Mouse (Mus musculus) brain, embryonic 18.5 days (tissue): ENCODE measurements around the gene Psmc3.
"Not testable (repeated sequence)": the region's sequence is repeated elsewhere in the genome, so short reads cannot be mapped to it uniquely, and the experiment has no call there.

ENCODE experiments used
- DNase-seq: peaks from one replicate; pipeline ENCODE4 v3.0.0-alpha.2; 2012; ENCODE audit warnings: low read depth, low spot score

Psmc3 gene

GRCm38 (mm10) chr2:91111832-91112231, 58.0 kb downstream of the Psmc3 start:
- DNase-seq: not testable (repeated sequence)

GRCm38 (mm10) chr2:91112491-91112890, 58.7 kb downstream of the Psmc3 start:
- DNase-seq: no peak

GRCm38 (mm10) chr2:91113334-91113733, 59.5 kb downstream of the Psmc3 start:
- DNase-seq: no peak

GRCm38 (mm10) chr2:91113852-91114251, 60.0 kb downstream of the Psmc3 start:
- DNase-seq: no peak

GRCm38 (mm10) chr2:91114781-91115577, 61.2 kb downstream of the Psmc3 start:
- DNase-seq: no peak

- DNase-seq: no peak
Measured at GRCm38 (mm10) chr2:91115578-91115970, 61.8 kb downstream of the Psmc3 start.
